In the genomic region with DNA sequence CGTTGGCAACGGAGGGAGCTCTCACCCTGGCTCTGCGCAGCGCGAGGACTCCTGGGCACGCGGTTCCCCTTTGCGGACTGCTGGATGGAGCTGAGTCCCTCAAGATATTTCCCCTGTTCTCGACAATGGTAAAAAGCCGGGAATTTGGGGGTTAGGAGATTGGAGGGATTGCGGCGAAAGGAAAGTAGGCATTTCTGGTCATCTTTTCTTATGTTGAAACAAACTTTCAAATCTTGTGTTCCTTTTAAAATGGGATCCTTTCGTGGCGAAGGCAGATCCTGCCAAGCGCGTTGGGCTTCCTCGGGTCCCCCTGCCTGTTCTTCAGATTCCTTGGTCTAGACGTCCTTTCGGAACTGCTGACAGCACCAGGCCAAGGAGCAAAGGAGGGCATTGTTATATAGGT, we compare ENCODE assay signal across 14 mouse cellular contexts. TPM values are rescaled to one million over a fixed set of nuclear protein-coding genes. Genes with fewer than 3 reads are reported as not detected.
DNase-seq lines count a peak whose midpoint lies in the region; ATAC-seq lines count a peak whose summit lies in the region.
"Had no signal": no experiment of that assay in that cellular context is flagged by ENCODE, and none has a peak within 500 bp of the region (broad histone marks: within the 10 kb centered on the region; RNA-seq: fewer than 3 reads in every experiment).

No protein-coding gene starts in this region.

- intact Hi-C loops in left cerebral cortex, postnatal 25 days (cut with DNase I): no loop called here

- peaks cover 88% of the 10 kb centered on the region for H3K27me3 ChIP-seq in embryonic facial prominence, embryonic 12.5 days
- peaks cover 87% of the 10 kb centered on the region for H3K27me3 ChIP-seq in hindbrain, embryonic 13.5 days

- H3K36me3 ChIP-seq in embryonic facial prominence, embryonic 12.5 days: no peaks in the 10 kb centered on the region
- H3K36me3 ChIP-seq in hindbrain, embryonic 13.5 days: no peaks in the 10 kb centered on the region
- H3K36me3 ChIP-seq: G1E had no signal

- H3K4me2 ChIP-seq in embryonic facial prominence, embryonic 12.5 days (replicated peaks): peak overlapping the region; percentile 72; the same call in 1 of the 2 replicates
- peak overlapping the region; percentile 64 for H3K4me2 ChIP-seq in hindbrain, embryonic 13.5 days

- no peak overlapping the region for H3K4me3 ChIP-seq in embryonic facial prominence, embryonic 12.5 days
- peak overlapping the region; percentile 47 for H3K4me3 ChIP-seq in hindbrain, embryonic 13.5 days
- H3K4me3 ChIP-seq: heart, adult 2 months had no signal

- peak; percentile 59 for DNase-seq in embryo, embryonic 10.5 days (ENCODE audit: low spot score)
- no peak for DNase-seq in embryo, embryonic 10 days (ENCODE audit: low spot score)
- DNase-seq in neural tube, embryonic 10.5 days (ENCODE audit: extremely low spot score, low spot score): peak; percentile 65
- DNase-seq in adrenal gland, adult (ENCODE audit: inconsistent age in 2 of 2, low spot score in 1 of 2): no peak
- no peak for DNase-seq in left cerebral cortex, postnatal 25 days (ENCODE audit: low spot score in 2 of 2)
- DNase-seq in right cerebral cortex, adult 18-20 months: no peak
- DNase-seq: heart, adult 2 months; kidney, postnatal 36 days; liver, postnatal 0 days; thymus, postnatal 4 days had no signal

- H3K4me1 ChIP-seq in embryonic facial prominence, embryonic 12.5 days: peaks cover 44% of the 10 kb centered on the region
- H3K4me1 ChIP-seq in hindbrain, embryonic 13.5 days (replicated peaks): peaks cover 68% of the 10 kb centered on the region

- ATAC-seq in embryonic facial prominence, embryonic 12.5 days (ENCODE audit: insufficient number of reproducible peaks, insufficient read depth, low FRiP score, low TSS enrichment): no peak
- ATAC-seq in hindbrain, embryonic 13.5 days (ENCODE audit: low FRiP score): no peak
- ATAC-seq: liver, postnatal 0 days had no signal

- no peak overlapping the region for H3K9ac ChIP-seq in embryonic facial prominence, embryonic 12.5 days
- peak overlapping the region; percentile 56 for H3K9ac ChIP-seq in hindbrain, embryonic 13.5 days
- H3K9ac ChIP-seq: liver, postnatal 0 days had no signal

- no peaks in the 10 kb centered on the region for H3K9me3 ChIP-seq in embryonic facial prominence, embryonic 12.5 days
- no peaks in the 10 kb centered on the region for H3K9me3 ChIP-seq in hindbrain, embryonic 13.5 days

- WGBS in embryonic facial prominence, embryonic 12.5 days: 2% methylated on average over 19 of the region's 19 CpGs
- WGBS in hindbrain, embryonic 13.5 days: under 1% methylated on average over 19 of the region's 19 CpGs

- no peak overlapping the region for H3K27ac ChIP-seq in embryonic facial prominence, embryonic 12.5 days
- peak overlapping the region; percentile 83 for H3K27ac ChIP-seq in hindbrain, embryonic 13.5 days
- H3K27ac ChIP-seq: heart, adult 2 months had no signal

RNA-seq across cellular contexts. Expression of a gene that starts 1.0 kb away (rescaled TPM):
- polyA plus RNA-seq in embryonic facial prominence, embryonic 12.5 days (2016; fragmentation: Nextera tagmentation; extraction: Ambion mirVana): 2.2 and 3.1 TPM in 2 replicates
- polyA plus RNA-seq in hindbrain, embryonic 13.5 days (2015; fragmentation: Nextera tagmentation; extraction: Ambion mirVana): 54.7 TPM in 2 replicates
- under 1 TPM in 1 of 2 experiments, not detected in 1; 0.44 TPM for total RNA-seq in left cerebral cortex, postnatal 25 days (2021)
- total RNA-seq: adrenal gland, adult 18-20 months had no signal
- polyA plus RNA-seq: G1E had no signal

Comparison
In these comparisons a context has a peak if more than half of its experiments do, and no peak if none do; other contexts are left out.
1. DNase-seq: peak in embryo, embryonic 10.5 days (single experiment) and neural tube, embryonic 10.5 days (single experiment); none in embryo, embryonic 10 days (single experiment), adrenal gland, adult (0 of 2), left cerebral cortex, postnatal 25 days (0 of 2) and right cerebral cortex, adult 18-20 months (single experiment).
2. RNA of a gene that starts 1.0 kb away (polyA plus RNA-seq): 54.7 TPM in hindbrain, embryonic 13.5 days; 2.2 to 3.1 TPM in embryonic facial prominence, embryonic 12.5 days; every median in the first group is over 10 times any median in the second.